Mouse (Mus musculus): ENCODE measurements around the gene Clock.
A peak's percentile ranks its signal among the peaks of the same experiment; 100 is the strongest.

Gene Clock

DNA sequence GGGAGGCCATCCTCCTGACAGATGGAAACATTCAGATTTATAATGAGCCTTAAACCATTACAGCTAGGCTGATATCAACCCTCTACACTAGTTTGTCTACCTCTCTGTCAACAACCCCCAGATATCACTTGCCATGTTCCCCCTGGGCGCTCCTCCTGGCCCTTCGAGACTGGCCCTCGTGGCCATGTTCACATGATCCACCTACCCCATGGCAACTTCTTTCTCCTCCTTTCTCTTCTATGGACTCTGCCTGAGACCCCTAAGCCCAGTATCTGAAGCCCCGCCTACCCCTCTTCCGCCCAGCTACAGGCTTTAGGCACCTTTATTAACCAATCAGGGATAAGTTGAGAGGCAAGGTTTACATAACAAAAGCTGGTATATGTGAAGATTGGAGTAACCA is 124.8 kb downstream of the Clock start:
- DNase-seq (ENCODE audit: low spot score in 2 of 2), result no peak

DNA sequence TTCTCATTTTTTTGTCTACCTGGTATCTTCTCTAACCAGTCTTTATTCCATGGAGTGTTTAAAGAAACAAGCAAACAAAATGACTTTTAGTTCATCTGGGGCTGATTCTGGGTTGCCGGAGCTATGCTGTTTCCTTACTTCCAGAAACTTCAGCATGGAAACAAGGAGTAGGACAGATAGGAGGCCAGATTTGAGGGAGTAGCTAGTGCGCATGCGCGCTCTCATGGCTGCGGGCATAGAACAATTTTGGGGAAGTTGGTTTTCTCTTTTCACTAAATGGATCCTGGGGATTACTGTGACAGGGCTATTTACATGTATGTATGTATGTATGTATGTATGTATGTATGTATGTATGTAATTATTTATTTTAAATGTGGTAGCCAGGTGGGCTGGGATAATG is 125.4 kb downstream of the Clock start:
- DNase-seq (ENCODE audit: low spot score in 2 of 2), result no peak

DNA sequence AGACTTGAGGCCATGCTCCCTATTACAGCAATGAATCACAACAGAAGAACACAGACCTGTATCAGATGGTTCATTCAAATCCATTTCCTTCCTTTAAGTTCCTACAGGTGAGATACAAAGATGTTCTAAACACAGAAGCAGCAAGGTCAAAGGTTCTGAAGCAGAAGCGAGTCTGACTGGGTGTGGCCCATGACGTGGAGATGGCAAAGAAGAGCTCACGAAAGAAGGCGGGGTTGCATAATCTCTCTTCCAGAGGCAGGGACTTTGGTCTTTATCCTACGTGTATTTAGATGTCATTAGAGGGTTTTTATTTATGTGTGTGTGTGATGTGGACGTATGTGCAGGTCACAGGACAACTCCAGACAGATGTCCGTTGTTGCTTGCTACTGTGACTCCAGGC is 126.9 kb downstream of the Clock start:
- DNase-seq (ENCODE audit: low spot score in 2 of 2), result no peak

DNA sequence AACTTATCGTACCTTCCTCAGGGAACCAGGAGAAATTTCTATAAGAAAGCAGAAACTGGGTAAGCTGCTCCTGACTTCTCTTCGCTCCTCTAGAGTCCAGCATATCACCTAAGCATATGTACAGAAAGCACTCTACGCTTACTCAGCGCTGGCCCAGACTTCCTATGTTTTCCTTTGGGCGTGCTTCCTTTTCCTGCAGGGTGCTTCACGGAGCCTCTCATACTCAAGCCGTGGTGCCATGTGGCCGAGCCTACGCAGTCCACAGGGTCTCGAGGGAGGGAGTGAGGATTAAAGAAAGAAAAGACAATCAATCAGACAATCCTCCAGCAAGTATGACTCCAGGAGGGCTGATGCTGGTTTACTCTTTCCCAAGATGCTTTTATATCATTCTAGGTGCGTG is 127.8 kb downstream of the Clock start:
- DNase-seq (ENCODE audit: low spot score in 2 of 2), result no peak

DNA sequence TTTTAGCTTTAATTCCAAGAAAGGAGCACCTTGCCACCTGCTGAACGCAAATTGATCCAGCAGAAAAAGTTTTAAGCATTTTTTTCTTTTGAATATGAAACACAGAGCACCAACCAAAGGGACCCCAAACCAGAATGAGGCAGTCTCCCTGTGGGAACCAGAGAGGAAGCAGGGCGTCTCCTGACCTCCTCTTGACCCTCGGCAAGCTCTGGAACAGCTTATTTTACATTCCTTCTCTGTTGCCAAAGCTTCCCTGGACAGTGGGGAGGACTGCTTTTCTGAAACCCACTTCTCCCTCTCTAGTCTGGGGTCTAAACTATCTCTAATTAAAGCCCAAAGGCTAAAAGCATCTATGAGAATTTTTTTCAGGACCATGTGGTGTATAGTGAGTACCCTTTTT is 128.2 kb downstream of the Clock start:
- DNase-seq (ENCODE audit: low spot score in 2 of 2), result no peak

DNA sequence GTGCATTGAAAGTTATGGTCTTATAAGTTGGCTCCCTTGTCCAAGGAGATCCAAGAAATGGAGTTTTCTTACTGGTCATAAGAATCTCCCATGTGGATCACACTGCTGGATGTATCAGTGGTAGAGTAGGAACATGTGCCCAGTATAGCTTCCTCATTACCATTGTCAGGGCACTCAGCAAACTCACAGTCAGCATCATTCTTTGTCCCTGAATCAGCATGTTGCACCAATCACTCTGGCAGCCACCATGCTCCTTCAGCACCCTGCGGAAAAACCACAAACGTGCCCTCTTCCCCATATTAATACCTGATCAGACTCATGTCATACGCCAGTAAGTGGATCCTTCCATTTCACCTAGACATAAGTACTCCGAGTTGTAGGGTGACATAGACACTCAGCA is 129.5 kb downstream of the Clock start:
- DNase-seq (ENCODE audit: low spot score in 2 of 2), result no peak

DNA sequence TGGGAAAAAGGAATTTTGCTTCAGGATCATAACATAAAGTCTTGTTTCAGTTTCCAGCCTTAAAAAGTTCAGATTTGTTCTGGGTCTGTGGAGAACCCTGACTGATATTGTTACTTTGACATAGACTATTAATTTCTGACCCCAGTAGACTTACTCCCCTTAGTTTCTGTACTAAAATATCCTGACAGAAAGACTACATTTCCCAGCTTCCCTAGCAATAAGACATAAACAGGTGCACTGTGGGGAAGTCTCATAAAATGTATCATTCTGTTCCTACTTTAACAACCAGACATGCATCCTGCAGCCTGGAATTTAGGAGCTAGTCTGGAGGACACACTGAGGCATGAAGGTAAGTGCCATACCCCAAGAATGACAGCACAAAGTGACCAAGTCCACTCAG is 133.6 kb downstream of the Clock start:
- no peak for DNase-seq (ENCODE audit: low spot score in 2 of 2)

DNA sequence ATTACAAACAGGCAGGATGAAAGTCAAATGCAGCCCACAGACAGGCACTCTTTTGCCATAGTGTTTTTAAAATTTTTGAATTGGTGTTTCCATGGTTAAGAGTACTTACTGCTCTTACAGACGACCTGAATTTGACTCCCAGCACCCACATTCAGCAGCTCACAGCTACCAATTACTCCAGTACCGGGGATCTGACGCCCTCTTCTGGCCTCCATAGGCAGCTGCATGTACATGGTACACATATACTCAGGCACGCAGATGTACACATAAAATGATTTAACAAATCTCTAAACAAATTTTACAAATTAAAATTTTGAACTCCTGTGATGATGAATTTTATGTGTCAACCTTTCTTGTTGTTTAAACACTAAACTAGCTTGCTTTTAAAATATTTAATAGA is 134.1 kb downstream of the Clock start:
- DNase-seq (ENCODE audit: low spot score in 2 of 2), result no peak

DNA sequence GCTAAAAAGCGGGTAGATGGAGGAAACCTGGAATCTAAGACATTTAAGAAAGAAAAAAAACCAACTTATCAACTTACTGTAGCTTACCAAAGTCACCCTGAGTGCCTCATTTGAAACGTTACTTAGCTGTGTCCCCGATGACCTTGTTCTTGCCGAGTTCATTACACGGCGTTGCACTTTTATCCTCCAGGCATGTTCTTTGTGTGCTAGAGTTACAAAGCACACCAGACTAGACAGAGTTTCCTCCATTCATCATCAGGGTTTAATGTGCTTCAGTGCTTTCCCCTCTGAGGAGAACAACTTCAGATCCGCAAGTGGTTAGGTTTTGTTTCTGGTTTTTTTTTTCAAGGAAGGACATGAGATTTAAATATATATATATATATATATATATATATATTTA is 139.8 kb downstream of the Clock start:
- DNase-seq (ENCODE audit: low spot score in 2 of 2), result no peak

DNA sequence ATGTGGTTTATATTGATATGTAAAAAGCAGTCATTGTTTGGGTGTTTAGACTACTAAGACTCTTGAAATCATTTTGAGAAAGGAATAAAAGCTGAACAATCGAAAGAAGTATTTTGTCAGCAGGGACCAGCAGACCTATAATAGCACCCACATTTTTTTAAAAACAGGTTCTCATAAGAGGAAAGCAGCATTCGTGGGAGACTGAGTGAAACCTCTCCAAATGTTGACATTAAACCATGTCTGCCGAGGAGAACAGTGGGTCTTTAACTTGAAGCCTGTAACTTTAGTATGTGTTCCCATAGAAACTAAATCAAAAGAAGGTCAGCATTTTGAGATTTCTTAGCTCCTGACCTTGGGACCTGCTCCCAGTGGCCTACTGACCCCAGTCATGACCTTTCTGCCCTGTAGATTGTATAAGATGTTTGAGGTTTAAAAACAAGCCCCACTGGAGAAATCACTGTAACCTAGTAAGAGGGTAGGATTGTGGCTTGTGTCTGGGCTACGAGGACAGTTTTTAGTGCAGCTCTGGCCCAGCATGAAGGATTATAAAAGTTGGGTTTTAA is 140.7 kb downstream of the Clock start:
- DNase-seq (ENCODE audit: low spot score in 2 of 2), result no peak

DNA sequence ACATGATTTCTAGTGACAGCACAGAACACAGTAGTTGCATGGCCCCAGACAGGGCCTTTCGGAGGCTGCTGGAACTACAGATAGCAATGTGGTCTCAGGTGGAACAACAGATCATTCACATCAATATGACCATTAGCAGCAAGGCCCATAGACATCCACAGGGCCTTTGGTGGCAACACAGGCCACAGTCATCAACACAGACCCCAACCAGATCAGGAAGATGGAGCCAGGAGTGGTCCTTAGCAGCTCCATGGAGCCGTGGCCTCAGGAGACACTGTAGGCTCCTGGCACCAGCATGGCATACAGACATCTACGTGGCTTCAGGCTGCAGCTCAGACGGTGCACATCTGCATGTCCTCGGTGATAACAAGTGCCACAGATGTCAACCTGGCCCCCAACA is 141.7 kb downstream of the Clock start:
- no peak for DNase-seq (ENCODE audit: low spot score in 2 of 2)

DNA sequence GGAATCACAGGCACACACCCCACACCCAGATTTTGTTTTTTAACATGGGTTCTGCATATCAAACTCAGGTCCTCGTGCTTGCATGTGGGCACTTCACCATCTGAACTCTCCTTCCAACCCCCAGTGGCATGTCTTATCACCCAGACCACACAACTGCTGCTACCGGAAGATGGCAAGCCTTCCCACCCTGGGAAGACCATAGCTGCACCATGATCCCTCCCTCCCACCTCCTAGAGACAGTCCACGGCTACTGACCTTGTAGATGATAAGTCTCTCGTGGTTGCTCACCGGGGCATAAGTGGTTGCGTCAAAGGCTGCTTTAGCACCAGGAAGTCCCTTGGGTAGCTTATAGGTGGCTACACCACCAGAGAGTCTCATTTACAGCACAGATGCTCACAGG is 143.1 kb downstream of the Clock start:
- DNase-seq (ENCODE audit: low spot score in 2 of 2), result peak in 1 of 2 experiments; percentile 35

DNA sequence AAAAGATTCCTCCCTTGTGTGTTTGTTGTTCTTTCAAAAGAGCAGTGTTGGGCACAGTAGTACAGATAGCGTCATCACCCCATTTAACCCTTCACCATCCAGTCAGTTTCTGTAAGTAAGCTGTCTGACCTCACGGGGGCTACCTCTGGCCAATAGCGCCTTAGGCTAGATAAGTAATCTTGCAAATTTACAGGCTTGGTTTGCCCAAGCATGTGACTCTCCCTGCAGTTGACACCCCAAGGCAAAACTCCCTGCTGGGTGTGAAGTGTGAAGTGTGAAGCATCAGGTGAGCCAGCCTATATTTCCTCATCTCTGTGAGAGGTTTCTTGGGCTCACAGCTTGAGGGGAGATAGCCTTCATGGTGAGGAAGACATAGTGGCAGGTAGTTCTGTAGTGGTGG is 144.5 kb downstream of the Clock start:
- peak in 1 of 2 experiments; percentile 3 for DNase-seq (ENCODE audit: low spot score in 2 of 2)
